Mouse (Mus musculus) kidney, adult 2 months (tissue): ENCODE measurements around the gene Bglap.

Experiments used
- CTCF ChIP-seq: fragments of 200-500 bp; conservative IDR thresholded peaks from 2 replicates; pipeline ENCODE4 v1.5.1; 2011; ENCODE audit warnings: low read depth, mild to moderate bottlenecking, control low read depth, low read length, moderate library complexity, mixed read lengths; ENCODE audit not compliant: insufficient read depth, insufficient read length
- POLR2A ChIP-seq: fragments of 200-500 bp; IDR thresholded peaks from one replicate; pipeline ENCODE4 v1.6.1; 2011; ENCODE audit warnings: low read depth, low read length, control low read depth

- no peak for TF ChIP-seq POLR2A
- no peak for TF ChIP-seq CTCF
These were observed 20.6 kb downstream of the Bglap start for GRCm38 (mm10) chr3:88363700-88364099.
